Mouse (Mus musculus): ENCODE measurements around the gene Mrpl54.
A peak's percentile ranks its signal among the peaks of the same experiment; 100 is the strongest.

GRCm38 (mm10) chr10:81298369-81299100 lies 31.8 kb upstream of the Mrpl54 start:
- TF ChIP-seq POLR2A (IDR thresholded peaks at IDR 0.05; ENCODE audit: extremely low read depth, insufficient read depth, low read length) (0 out of 2 replicates have a peak, but pooled peaks have one; percentile 31), CTCF (IDR thresholded peaks at IDR 0.05; ENCODE audit: extremely low read depth, insufficient read depth, low read length) (no peak)

Measured in cortical plate, adult 2 months (tissue).